Mouse (Mus musculus) kidney, adult 18-20 months (tissue): Measurements from ENCODE around the gene Ifi35.
"Not testable (repeated sequence)": the region's sequence is repeated elsewhere in the genome, so short reads cannot be mapped to it uniquely, and the experiment has no call there.

Experiments
- DNase-seq: peaks from one replicate; pipeline ENCODE4 v3.0.0; 2021

Gene Ifi35

DNA sequence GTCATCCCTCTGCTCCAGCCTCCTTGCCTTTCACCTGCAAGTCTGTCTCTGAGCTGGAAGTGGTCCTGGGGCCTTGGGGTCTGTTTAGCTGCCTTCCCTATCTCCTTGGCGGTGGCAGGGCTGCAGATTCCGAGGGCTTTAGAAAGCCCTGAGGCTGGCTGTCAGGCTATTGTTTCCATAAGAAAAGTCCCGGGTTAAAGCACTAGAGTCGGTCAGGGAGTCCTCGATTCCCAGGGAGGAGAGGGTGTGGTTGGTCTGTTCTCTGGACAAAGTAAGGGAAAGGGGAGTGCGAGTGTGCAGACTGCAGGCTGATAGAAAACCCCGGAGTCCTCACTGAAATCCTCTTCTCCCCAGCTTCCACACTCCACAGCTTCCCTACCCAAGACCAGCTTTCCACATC, 22.0 kb downstream of the Ifi35 start:
- no peak for DNase-seq

DNA sequence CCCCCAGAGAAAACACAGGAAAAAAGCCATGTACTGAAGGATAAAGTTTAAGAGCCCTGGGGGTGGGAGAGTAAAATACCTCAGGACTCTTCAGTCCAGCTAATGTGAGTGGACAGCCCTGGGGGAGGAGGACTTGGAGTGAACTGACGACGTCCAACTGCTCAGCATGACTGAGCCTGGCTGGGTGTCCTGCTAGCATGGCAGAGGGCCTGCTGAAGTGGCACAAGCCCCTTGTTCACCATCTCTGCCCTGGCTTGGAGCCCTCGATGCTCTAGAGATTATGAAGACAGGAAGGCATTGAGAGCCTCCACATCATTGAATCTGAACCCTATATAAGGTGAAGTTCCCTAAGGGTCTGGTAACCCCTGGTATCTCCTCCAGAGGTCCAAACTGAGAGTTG, 23.7 kb downstream of the Ifi35 start:
- DNase-seq, result no peak

GRCm38 (mm10) chr11:101472336-101472735, 24.1 kb downstream of the Ifi35 start:
- no peak for DNase-seq

DNA sequence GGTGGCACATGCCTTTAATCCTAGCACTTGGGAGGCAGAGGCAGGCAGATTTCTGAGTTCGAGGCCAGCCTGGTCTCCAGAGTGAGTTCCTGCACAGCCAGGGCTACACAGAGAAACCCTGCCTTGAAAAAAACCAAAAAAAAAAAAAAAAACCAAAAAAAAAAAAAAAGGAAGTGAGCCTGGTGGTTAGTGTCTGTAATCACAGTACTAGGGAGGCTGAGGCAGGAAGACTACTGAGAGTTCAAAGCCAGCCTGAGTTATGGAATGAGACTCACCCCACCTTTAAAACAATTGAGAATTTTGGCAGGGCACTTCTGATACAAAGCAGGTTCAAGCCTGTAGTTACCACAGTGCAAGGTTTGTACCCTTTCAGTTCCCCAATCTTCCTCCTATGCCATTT, 25.5 kb downstream of the Ifi35 start:
- DNase-seq, result not testable (repeated sequence)

DNA sequence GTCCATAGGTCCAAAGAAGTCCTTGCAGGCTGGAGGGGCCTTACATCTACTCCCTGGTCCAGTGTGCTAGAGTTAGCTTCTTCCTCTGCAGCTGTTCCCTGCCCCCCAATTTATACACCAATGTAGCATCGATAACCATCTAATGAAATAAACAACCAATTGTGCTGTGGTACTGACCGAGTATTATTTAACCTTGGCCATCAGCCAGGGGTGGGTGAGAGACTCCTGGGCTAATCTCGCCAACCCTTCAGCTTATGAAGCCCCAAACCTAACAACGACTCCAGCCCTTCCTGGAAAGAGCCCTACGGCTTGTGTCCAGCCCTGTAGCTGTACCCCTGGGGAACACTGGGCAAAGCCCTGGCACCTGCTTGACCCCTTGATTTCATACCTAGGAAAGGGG, 26.1 kb downstream of the Ifi35 start:
- DNase-seq, result no peak

GRCm38 (mm10) chr11:101476361-101476760, 28.2 kb downstream of the Ifi35 start:
- not testable (repeated sequence) for DNase-seq

DNA sequence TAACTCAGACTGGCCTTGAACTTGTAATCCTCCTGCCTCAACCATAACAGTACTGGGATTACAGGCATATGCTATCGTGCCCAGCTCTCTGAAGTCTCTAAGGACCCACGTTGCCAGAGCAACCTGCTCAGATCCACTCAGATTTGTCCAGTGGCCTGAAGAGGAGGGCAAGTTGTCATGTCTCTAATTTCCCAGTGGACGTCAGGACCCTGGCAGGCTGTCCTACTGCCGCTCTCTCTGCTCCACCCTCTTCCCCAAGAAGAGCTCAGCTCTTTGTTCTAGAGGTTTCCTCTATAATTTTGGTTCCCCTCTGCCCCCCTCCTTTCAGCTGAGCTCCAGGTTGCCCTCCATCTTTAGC, 29.0 kb downstream of the Ifi35 start:
- no peak for DNase-seq

DNA sequence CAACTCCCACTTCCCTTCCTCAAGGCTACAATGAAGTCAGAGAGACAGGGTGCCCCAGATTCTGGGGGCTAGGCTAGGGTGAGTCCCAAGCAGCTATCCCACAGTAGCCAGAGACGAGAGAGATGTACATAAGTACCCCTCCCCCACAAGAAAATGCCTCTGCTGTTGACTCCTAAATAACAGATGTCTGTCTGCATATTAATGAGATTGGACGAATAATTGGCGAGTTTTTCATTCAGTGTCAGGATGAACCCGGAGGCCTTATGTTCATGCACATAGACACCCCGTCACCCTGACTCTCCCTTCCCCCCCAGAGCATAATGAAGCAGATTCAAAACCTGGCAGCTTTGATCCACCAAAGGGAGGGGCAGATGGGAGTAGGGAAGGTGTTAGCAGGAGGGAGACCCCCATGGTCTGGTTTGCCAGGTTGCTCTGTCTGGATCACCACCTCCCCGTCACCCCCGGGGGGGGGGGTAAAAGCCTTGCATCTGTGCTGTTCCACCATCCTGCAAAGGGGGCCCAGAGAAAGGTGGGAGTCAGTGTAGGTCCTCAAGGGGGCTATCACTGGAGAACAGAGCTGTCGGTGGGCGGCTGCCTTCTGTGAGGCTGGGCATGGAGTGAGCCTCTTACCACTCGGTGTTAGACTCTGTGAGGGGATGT, 29.5 kb downstream of the Ifi35 start:
- DNase-seq, result no peak

- no peak for DNase-seq
Observed at GRCm38 (mm10) chr11:101479171-101479635, 31.0 kb downstream of the Ifi35 start.

DNA sequence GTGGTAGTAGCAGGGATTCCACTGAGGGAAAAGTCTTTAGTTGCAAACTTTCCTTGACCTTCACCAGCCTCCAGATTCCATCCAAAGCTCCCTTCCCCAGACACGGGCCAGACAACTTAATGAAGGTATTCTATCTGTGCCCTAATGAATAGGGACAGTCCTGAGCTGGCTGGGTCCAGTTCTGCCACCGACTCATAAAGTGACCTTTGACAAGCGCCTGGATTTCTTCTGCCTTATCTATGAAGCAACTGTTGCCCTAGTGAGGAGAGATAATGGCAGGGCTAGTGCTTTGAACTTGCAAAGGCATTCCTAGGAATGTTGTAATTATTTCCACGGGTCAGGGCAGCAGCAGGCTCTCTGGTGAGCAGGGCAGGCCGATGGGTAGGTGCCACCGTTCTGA, 32.7 kb downstream of the Ifi35 start:
- no peak for DNase-seq

GRCm38 (mm10) chr11:101483804-101484203, 35.6 kb downstream of the Ifi35 start:
- DNase-seq, result no peak

DNA sequence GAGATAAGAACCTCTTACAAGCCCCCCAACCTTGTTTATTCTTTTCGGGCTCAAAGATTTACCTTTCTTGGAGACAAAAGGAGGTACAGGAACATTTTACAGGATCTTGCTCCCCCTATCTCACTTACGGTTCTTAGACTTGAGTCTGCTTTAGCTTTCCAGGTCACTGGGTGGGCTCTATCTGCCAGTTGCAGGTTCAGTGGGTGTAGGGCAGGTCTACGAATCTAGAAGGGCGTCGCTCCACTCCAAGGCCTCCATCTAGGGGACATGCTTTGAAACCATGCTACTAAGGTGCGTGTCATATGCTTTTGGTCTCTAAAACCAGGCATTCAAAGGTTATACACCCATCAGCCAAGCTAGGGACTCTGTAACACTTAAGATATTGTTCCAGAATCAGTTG, 36.0 kb downstream of the Ifi35 start:
- DNase-seq, result no peak

GRCm38 (mm10) chr11:101484814-101485213, 36.6 kb downstream of the Ifi35 start:
- DNase-seq, result no peak

DNA sequence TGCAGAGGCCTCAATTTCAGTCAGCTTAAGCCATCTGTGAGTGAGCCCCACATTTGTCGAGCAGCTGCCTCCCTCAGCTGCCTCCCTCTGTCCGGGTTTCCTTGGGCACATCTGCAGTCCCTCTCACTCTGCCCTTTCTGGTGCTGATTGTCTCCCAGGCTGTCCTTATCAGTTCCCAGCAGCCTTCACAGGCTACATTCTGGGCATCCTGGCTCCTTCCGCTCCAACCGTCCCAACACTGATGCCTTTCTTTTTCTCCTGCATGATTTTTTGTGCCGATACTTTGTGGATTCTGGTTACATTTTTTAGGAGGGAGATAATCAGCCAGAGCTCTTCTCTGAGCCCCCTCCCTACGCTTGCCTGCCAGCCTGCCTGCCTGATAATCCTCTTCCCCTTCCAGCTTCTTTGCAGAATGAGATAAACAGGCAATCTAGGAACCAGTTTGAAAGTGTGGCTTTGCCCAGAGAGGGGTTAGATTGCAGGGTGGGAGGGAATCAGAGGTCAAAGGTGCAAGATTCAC, 37.4 kb downstream of the Ifi35 start:
- no peak for DNase-seq

- DNase-seq, result no peak
Observed at GRCm38 (mm10) chr11:101486126-101486525, 37.9 kb downstream of the Ifi35 start.

DNA sequence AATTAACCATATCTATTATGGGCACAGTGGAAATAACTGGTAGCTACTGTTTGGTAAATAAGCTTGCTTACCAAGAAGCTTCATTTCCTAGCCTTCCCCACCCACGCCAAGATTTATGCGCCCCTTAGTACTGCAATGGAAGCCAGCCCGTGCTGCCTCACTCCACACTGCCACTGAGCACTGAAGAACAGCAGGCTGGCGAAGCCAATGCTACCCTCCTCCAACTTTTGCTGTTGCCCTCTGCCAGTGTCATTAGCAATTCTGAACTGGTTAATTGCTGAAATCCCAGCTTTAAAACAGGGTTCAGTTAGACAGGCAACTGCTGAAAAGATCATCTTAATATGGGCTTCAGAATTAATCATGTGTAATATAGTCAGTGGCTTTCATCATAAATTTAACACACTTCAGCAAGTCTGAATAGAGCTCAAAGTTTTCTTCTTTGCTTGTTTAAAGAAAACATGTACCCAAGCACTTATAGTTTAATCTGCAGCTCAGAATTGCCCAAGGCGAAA, 58.1 kb downstream of the Ifi35 start:
- no peak for DNase-seq

GRCm38 (mm10) chr11:101507090-101507489, 58.9 kb downstream of the Ifi35 start:
- DNase-seq, result no peak
